Mouse (Mus musculus) T-cell, adult 2 months (primary cell): Measurements from ENCODE around the gene Rac1.

ENCODE experiments used
- DNase-seq: peaks from one replicate; pipeline ENCODE4 v3.0.0; 2022; ENCODE audit warnings: low spot score

Rac1 gene

DNA sequence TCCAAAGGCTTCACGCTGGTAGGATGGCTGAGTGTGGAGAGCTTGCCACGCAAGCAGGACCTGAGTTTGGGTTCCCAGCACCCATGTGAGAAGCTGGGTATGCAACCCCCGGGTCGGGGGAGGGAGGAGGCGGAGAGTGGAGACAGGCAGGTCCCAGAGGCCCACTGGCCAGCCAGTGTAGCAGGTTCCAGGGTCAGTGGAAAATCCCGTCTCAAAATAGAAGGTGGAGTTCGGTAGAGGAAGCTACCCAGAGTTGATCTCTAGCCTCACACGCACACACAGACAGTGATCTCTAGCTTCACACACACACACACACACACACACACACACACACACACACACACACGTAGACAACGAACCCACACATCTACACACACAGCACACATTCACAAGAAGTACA, 34.7 kb downstream of the Rac1 start:
- DNase-seq = no peak

GRCm38 (mm10) chr5:143491736-143492135, 36.1 kb downstream of the Rac1 start:
- no peak for DNase-seq

DNA sequence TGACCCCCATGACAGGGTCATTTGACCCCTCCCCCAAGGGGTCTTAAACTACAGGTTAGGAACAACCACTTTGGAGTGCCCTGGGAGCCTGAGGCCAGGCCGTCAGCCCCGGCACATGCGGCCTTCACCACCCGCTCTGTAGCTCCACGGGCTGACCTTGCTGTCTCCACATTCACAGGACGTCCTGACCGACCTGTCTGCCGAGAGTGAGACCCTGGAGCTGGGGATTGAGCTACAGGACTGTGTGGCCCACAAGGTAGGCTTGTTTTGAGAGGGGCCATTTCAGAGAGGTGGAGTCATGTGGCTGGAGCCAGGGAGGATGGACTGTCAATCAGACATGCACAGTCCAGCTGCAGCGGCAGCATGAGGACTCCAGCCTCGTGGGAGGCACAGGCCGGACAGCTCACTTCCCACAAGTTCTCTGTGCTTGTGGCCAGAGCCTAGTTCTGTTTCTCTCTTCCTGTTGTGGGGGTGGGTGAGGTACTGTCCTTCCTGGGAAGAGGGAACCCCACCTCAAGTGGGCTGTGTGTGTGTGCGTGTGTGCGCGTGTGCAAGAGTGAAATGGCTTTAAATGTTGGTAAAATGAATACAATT, 38.0 kb downstream of the Rac1 start:
- no peak for DNase-seq

DNA sequence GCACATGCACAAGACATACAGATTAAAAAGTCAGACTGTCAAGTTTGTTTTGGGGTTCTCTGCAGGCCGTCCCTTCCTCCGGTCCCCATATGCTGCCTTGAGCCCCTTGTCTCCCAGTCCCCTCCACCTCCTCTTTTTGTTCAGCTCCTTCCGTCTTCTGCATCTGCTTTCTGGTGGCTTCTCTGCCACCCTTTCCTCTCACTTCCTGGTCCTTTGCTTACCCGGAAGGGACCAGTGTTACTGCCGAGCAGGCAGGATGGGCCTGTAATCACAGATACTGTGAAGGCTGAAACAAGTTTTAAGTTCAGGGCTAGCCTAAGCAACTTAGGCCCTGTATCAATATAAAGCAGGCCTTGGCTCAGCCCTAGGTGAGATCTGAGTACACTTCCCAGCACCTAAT, 39.8 kb downstream of the Rac1 start:
- DNase-seq = no peak

DNA sequence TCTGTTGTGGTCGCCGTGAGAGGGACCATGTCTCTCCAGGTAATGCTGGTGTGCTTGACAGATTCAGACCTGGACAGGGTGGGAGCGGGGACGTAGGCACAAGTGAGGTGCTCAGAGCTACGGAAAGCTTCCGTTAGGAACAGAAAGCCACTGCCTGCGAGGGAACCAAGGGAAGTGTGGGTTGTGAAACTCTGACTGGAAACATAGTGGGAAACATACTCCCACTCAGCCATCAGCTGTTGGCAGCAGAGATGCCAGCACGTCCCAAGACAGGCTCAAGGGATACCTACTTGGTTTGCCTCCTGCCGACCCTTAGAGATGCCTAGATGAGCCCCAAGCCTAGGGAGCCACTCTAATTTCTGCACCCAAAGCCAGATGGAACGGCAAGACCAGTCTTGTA, 40.6 kb downstream of the Rac1 start:
- DNase-seq = no peak

DNA sequence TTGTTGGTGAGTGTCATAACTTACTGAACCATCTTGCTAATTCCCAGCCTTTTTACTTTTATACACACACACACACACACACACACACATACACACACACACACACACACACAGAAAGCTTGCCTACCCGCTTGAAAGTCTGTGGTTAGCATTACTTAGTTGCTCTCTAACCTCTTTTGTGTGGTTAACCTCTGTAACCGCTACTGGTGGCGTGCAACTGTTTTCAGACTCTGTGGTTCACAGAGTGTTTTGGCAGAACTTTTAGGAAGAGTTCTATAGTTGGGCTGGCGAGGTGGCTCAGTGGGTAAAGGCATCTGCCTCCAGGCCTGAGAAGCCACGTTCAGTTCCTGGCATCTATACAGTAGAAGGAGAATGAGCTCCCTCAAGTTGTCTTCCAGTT, 42.9 kb downstream of the Rac1 start:
- peak; percentile 54 for DNase-seq

- no peak for DNase-seq
Observed at GRCm38 (mm10) chr5:143477901-143478300, 49.9 kb downstream of the Rac1 start.

GRCm38 (mm10) chr5:143476013-143476412, 51.8 kb downstream of the Rac1 start:
- DNase-seq = no peak

DNA sequence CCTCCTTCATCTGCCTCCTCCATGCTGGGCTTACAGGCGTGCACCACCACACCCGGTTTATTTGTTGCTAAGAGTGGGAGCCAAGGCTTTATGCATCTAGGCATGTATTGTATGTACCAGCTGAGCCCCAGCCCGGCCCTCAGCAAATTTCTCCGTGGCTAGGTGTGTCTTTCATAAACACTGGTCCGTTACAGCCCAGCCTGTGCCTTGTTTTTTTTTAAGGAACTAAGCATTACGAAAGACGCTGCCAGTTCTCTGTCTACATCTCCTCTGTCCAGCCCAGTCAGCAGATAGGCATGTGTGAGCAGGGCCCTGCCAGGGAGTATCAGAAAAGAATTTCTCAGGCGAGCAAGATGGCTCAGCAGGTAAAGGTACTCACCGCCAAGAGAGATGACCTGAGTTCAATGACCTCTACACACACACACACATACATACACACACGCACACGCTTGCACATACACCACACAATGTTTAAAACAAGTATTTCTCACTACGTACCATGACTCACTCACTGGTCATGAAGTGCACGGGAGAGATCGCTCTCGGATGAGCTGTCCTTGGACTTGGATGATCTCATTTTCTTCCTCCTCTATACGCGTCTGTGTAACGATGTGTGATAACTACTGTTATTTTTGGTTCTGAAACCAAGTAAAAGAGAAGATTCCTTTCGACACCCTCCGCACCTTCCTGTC, 52.5 kb downstream of the Rac1 start:
- no peak for DNase-seq

DNA sequence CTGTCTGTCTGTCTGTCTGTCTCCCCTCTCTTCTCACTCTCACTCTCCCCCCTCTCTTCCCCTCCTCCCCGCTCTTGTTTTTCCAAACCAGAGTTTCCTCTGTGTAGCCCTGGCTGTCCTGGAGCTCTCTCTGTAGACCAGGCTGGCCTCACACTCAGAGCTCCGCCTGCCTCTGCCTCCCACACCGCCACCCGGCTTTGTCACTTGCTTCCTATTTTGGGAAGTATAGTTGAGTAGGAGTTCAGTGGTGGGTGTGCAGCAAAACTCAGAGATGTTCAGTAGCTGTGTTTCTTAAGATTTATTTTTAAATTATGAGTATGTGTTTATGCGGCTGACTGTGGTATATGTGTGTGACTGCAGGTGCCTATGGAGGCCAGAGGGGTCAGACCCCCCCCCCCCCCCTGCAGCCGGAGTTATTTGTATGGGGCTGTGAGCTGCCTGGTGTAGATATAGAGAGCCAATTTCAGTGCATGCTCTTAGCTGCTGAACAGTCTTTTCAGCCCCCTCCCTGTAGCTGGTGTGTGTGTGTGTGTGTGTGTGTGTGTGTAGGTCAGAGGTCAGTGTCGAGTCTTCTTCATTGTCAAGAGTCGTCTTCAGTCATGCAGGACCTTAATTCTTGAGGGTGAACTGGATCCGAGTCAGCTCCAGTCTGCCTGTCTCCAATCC, 55.8 kb downstream of the Rac1 start:
- DNase-seq = no peak

DNA sequence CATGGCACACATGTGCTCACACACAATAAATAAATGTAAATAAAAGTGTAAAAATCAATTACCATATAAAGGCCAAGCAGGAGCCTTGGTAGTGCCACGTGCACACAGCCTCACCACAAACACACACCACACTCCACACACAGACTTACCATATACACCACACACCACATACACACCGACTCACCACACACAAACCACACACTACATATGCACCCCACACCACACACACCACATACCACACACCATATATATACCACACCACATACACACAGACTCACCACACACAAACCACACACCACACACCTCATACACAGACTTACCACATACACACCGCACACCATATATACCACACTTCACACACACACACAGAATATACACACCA, 56.7 kb downstream of the Rac1 start:
- DNase-seq = no peak

DNA sequence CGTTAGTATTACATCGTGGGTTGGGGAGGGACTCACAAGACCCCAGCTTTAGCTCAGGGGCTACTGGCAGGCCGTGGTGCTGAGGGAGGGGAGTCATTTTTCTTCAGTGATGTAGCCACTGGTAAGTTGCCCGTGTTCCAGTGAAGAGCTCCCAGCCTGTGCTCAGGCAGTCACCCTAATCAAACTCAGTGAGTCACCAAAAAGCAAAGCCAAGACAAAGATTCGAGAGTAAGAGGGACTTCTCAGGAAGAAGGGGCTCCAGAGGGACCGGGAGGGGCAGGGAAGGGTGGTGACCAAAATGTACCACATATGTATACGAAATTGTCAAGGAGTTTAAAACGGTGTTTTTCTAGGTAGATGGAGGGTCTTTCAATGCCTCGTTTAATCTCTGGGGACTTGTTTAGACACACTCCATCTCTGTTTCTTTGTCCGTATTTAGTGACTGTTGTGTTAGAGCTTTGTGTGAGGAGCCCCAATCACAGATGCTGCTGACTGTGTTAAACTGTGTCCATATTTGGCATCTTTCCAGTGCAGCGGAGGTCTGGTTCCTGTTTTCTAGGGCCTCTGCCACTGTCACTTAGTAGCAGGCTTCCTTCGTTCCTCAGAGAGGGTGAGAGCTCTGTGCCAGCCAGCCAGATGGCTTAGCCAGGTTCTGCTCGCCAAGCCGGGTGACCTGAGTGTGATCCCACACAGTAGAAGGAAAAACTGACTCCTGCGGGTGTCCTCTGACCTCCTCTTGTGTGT, 57.2 kb downstream of the Rac1 start:
- no peak for DNase-seq

GRCm38 (mm10) chr5:143469628-143470027, 58.2 kb downstream of the Rac1 start:
- DNase-seq = no peak

DNA sequence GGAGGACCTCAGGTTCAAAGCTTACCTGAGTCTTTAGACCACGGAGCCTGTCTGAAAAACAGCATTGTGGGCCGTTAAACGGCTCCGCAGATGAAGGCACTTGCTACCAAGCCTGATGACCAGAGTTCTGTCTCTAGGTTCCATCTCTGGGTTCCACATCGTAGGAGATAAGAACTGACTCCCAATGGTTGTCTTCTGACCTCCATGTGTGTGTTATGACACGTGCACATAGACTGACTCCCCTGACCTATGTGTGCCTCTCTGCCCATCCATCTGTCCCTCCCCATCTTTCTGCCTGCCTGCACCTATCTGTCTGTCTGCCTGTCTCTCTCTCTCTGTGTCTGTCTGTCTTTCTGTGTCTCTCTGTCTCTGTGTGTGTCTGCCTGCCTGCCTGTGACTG, 59.9 kb downstream of the Rac1 start:
- no peak for DNase-seq

- no peak for DNase-seq
Observed at GRCm38 (mm10) chr5:143466891-143467669, 60.8 kb downstream of the Rac1 start.

DNA sequence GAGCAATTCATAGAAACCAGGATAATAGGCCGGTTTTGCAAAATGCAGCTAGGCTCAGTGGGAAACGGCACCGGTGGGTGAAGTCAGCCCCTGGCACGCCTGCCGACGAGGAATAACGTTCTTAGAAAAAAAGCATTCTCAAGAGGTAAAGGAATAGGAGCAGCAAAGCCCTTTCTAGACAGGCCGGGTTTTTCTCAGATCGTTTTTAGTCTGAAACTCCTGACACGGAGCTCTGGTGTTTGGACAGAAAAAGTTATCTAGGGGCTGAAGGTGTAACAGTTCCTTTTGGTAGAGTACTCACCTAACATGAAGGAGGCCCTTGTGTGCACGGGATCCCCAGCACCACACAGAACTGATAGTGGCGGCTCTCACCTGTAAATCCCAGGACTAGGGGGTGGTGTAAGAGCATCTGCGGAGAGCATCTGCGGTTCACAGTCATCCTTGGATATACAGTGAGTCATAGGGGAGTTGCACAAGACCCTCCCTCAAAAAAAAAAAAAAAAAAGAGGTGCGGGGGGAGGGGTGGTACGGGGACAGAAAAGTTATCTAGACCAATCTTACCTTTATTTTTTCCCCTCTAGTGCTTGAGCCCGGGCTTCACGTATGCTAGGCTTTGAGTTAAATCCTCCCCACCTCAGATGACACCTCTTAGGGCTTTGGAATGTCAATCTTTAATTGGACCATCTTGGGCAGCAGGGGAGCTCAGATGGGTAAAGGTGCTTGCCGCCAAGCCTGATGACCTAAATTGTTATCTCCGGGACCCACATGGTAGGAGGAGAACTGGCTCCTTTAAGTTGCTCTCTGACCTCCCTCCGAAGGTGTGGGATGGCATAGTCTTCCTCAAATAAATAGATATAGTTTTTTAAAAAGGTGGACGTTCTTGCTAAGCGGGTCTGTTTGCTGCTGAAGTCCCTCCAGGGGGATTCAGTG, 62.4 kb downstream of the Rac1 start:
- DNase-seq = no peak

GRCm38 (mm10) chr5:143464757-143465118, 63.1 kb downstream of the Rac1 start:
- DNase-seq = no peak

DNA sequence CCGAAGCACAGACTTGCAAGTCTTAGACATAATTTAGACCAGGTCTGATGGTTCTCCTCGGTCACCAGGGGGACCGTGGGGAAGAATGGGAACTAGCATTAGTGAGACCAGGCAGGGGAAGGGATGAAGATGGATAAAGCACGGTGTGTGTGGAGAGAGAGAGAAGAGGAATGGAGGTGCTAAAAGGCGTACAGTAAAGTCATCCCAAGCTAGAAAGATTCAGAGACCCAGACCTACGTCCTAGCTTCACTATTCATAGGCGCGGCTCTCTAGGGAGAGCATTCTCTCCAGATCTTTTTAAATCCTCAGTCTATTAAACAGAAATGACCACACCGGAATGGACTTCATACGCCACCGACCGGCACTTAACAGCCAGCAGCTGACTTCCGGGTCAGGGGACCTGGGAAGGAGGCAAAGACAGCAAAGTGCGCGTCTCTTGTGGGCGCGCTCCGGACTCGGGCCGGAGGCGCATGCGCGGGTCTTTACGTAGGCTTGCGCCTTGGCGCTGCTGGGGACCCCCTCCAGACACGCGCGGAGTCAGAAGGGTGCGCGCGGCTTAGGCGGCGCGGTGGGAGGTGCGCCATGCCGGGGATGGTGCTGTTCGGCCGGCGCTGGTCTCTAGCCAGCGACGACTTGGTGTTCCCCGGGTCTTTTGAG, 63.6 kb downstream of the Rac1 start, which contains the start of gene Daglb:
TSS of gene Daglb (plus strand) at position 485 of the 657 bp plus-strand sequence.
- DNase-seq = peak; percentile 81

DNA sequence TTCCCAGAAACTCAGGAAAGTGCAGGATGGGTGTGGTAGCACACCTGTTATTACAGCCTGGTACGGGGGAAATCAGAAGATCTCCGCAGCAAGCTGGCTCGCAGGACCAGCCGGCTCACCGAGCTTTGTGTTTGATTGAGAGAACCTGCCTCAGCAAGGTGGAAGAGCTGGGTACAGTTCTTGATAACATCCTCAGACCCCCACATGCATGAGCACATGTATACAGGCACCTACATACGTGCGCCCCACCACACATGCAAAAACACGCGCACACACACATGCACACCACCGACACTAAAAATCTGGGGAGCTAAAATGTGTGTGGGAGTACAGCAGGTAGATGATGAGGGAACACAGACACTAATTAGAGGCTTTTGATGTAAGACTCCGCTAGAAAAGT, 64.2 kb downstream of the Rac1 start:
- no peak for DNase-seq
